Mouse (Mus musculus): ENCODE data around the gene F2rl2.

Gene F2rl2

GRCm38 (mm10) chr13:95696654-95697163 lies at the start of gene F2rl2:
TSS of gene F2rl2 (plus strand) at chr13:95696853.
- DNase-seq = no peak

GRCm38 (mm10) chr13:95647248-95647647 lies 49.4 kb upstream of the F2rl2 start:
- DNase-seq = no peak

GRCm38 (mm10) chr13:95649941-95650340 lies 46.7 kb upstream of the F2rl2 start:
- no peak for DNase-seq

- no peak for DNase-seq
These were observed 44.6 kb upstream of the F2rl2 start for GRCm38 (mm10) chr13:95651870-95652668.

- DNase-seq = no peak
These were observed 43.0 kb upstream of the F2rl2 start for GRCm38 (mm10) chr13:95653696-95654095.

- DNase-seq = no peak
These were observed 41.4 kb upstream of the F2rl2 start for GRCm38 (mm10) chr13:95655284-95655683.

GRCm38 (mm10) chr13:95657171-95657570 lies 39.5 kb upstream of the F2rl2 start:
- DNase-seq = no peak

GRCm38 (mm10) chr13:95659432-95659831 lies 37.2 kb upstream of the F2rl2 start:
- no peak for DNase-seq

- DNase-seq = no peak
These were observed 32.8 kb upstream of the F2rl2 start for GRCm38 (mm10) chr13:95663834-95664233.

GRCm38 (mm10) chr13:95665644-95666356 lies 30.9 kb upstream of the F2rl2 start:
- no peak for DNase-seq

GRCm38 (mm10) chr13:95667260-95667659 lies 29.4 kb upstream of the F2rl2 start:
- no peak for DNase-seq

- no peak for DNase-seq
These were observed 26.1 kb upstream of the F2rl2 start for GRCm38 (mm10) chr13:95670534-95670933.

GRCm38 (mm10) chr13:95671108-95671897 lies 25.4 kb upstream of the F2rl2 start:
- DNase-seq = no peak

GRCm38 (mm10) chr13:95672372-95672771 lies 24.3 kb upstream of the F2rl2 start:
- no peak for DNase-seq

GRCm38 (mm10) chr13:95679078-95679477 lies 17.6 kb upstream of the F2rl2 start:
- DNase-seq = no peak

- DNase-seq = no peak
These were observed 17.1 kb upstream of the F2rl2 start for GRCm38 (mm10) chr13:95679491-95679941.

GRCm38 (mm10) chr13:95684656-95685244 lies 11.9 kb upstream of the F2rl2 start:
- DNase-seq = no peak

- no peak for DNase-seq
These were observed 10.9 kb upstream of the F2rl2 start for GRCm38 (mm10) chr13:95685736-95686135.

GRCm38 (mm10) chr13:95688576-95688975 lies 8.1 kb upstream of the F2rl2 start:
- DNase-seq = no peak

- no peak for DNase-seq
These were observed 4.5 kb upstream of the F2rl2 start for GRCm38 (mm10) chr13:95692201-95692600.

GRCm38 (mm10) chr13:95696120-95696653 lies 466 bp upstream of the F2rl2 start:
- no peak for DNase-seq

GRCm38 (mm10) chr13:95697874-95698273 lies 1.2 kb downstream of the F2rl2 start:
- DNase-seq = no peak
